Mouse (Mus musculus) embryonic facial prominence, embryonic 12.5 days (tissue): ENCODE measurements around the gene Spef2. TPM values are rescaled to one million over a fixed set of nuclear protein-coding genes. Genes with fewer than 3 reads are reported as not detected.
"Not testable (repeated sequence)": the region's sequence is repeated elsewhere in the genome, so short reads cannot be mapped to it uniquely, and the experiment has no call there.

ENCODE experiments used
- ATAC-seq: fragments of 200-750 bp; cut with Nextera tagmentation; 2 replicates; pipeline ENCODE4 v1.8.0; 2017; ENCODE audit not compliant: insufficient number of reproducible peaks, insufficient read depth, low FRiP score, low TSS enrichment
- H3K27ac ChIP-seq: fragments of 300-500 bp; sonication (generic); 2 replicates; pipeline ENCODE4 v1.5.1; 2016; ENCODE audit warnings: mild to moderate bottlenecking
- H3K27me3 ChIP-seq: fragments of 300-500 bp; sonication (generic); 2 replicates; pipeline ENCODE4 v1.6.1; 2016; ENCODE audit warnings: mild to moderate bottlenecking, moderate library complexity
- H3K36me3 ChIP-seq: fragments of 300-500 bp; sonication (generic); 2 replicates; pipeline ENCODE4 v1.6.1; 2016; ENCODE audit warnings: mild to moderate bottlenecking
- H3K4me1 ChIP-seq: fragments of 300-500 bp; sonication (generic); 2 replicates; pipeline ENCODE4 v1.6.1; 2016
- H3K4me2 ChIP-seq: fragments of 300-500 bp; sonication (generic); replicated peaks from 2 replicates; pipeline ENCODE4 v1.6.1; 2016; ENCODE audit warnings: mild to moderate bottlenecking, moderate library complexity
- H3K4me3 ChIP-seq: fragments of 300-500 bp; sonication (generic); 2 replicates; pipeline ENCODE4 v1.5.1; 2016; ENCODE audit warnings: mild to moderate bottlenecking
- H3K9ac ChIP-seq: fragments of 300-500 bp; sonication (generic); 2 replicates; pipeline ENCODE4 v1.6.1; 2016; ENCODE audit warnings: mild to moderate bottlenecking, moderate library complexity
- H3K9me3 ChIP-seq: fragments of 300-500 bp; sonication (generic); 2 replicates; pipeline ENCODE4 v1.6.1; 2016; ENCODE audit warnings: mild to moderate bottlenecking, moderate library complexity
- WGBS: fragments of 180-500 bp; shearing (Covaris S2); methylation state at CpG from one replicate; pipeline ENCODE4 v1.1.7; 2016; 5-methylcytosine and 5-hydroxymethylcytosine counted together
- polyA plus RNA-seq: library from polyadenylated mRNA; unstranded; fragments of >200 nt; fragmentation: Nextera tagmentation; extraction: Ambion mirVana; gene quantifications from 2 replicates; pipeline ENCODE4 v1.2.1, GENCODE M21; 2016

Gene Spef2
- polyA plus RNA-seq, 1 experiment from 2014 or later, result 0.58 TPM

DNA sequence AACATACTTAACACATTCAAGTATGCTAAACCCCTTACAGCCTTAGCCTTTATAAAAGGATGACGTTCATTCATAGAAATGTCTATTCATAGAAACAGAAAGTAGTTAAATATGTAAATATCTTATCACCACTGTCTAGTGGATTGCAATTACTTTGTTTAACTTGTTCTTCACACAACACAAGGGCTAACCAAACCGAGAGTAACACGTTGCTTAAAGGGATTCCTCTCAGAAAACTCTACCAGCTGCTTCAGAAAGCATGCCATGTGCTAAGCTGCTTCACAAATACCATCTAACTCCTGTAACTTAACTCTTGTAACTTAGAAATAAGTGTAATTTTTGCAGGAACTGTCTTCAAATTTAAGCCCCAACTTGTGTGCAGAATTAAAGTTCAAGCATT, 35.0 kb downstream of the Spef2 start:
- Histone ChIP-seq H3K4me2 (no peak overlapping the region), H3K4me3 (no peak overlapping the region), H3K4me1 (no peaks in the 10 kb centered on the region), H3K9ac (no peak overlapping the region), H3K27ac (no peak overlapping the region), H3K36me3 (no peaks in the 10 kb centered on the region), H3K27me3 (no peaks in the 10 kb centered on the region), H3K9me3 (no peaks in the 10 kb centered on the region)
- WGBS, result 85% methylated on average over 3 of the region's 3 CpGs
- no peak for ATAC-seq

DNA sequence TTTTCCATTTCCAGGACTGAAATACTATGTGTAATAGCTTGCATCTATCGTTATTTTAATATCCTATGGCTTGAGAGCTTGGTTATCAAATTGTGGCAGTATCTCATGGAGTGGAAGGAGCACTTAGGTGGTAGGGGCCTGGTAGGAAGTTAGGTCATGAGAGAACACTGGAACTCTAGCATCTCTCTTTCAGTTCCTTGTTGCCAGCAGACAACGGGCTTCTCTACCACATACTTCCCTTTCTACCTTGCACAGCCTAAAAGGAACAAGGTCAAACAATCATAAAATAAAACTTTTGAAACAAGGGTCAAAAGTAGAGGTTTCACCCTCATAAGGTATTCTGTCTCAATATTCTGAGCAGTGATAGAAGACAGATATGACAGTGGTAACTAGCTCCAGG, 38.3 kb downstream of the Spef2 start:
- WGBS, result 80% methylated on average over 2 of the region's 2 CpGs
- Histone ChIP-seq H3K4me2 (no peak overlapping the region), H3K4me3 (no peak overlapping the region), H3K36me3 (no peaks in the 10 kb centered on the region), H3K4me1 (no peaks in the 10 kb centered on the region), H3K27me3 (no peaks in the 10 kb centered on the region), H3K9ac (no peak overlapping the region), H3K9me3 (no peaks in the 10 kb centered on the region), H3K27ac (no peak overlapping the region)
- no peak for ATAC-seq

DNA sequence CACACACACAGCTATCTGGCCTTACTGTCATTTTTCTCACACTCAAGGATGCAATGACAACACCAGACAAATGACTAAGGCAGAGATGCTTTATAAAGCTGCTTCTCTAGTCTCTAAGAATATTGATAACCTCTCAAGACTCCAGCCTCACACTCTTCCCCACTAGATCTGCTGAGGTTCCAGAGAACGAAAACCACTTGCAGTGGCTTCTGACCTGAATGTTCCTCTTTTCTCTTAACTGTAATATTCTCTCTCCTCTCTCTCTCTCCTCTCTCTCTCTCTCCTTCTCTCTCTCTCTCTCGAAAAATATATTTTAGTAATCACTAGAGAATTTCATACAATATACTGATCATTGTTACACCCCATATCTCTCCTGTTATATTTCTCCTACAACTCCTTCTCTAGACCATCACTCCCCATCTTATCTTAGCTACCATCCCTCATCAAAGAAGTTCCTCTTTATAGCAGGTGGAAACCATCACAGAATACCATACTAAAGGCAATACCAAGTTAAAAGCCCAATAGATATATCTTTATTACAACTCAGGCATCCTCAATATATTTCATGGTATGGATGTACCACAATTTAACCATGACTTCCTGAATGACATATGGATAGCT, 42.7 kb downstream of the Spef2 start:
- Histone ChIP-seq H3K4me2 (no peak overlapping the region), H3K9me3 (no peaks in the 10 kb centered on the region), H3K36me3 (no peaks in the 10 kb centered on the region), H3K4me3 (no peak overlapping the region), H3K27ac (no peak overlapping the region), H3K4me1 (no peaks in the 10 kb centered on the region), H3K27me3 (no peaks in the 10 kb centered on the region), H3K9ac (no peak overlapping the region)
- WGBS, result 84% methylated on average over 2 of the region's 2 CpGs
- ATAC-seq, result no peak

DNA sequence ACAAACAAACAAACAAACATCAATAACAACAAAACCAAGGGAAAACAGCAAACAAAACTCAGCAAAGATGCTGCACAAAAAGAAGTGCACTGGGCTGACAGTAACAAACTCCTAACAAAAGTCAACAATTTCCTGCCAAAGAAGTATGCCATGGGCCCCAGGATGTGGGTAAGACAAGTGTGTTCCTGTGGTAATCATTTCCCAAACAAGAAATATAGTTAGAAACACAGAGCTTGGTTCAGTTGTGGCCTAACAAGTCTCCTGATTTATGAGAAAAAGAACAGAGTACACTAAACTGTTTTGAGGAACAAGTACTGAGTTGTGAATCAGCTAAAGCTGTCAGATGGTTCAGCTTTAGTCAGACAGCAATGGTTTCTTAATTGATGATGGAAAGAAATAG, 46.8 kb downstream of the Spef2 start:
- H3K27me3 ChIP-seq, result no peaks in the 10 kb centered on the region
- no peak for ATAC-seq
- H3K9me3 ChIP-seq, result no peaks in the 10 kb centered on the region

DNA sequence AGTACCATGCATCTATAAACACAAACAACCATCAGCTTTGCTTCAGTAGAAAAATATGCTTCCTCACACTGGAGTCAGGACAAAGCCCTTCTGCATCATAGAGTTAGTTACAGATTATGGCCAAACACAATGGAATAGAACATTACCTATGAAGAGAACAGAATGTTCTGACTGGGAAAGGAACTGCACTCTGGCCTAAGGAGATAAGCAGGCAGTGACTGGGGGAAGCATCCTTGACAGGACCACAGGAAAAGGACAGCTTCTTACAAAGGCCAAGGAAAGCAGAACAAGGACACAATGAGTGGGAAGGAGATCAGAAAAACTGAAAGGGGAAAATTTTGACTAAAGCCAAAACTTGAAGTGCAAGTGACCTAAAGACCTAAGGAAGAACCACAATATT, 56.9 kb downstream of the Spef2 start:
- Histone ChIP-seq H3K9ac (no peak overlapping the region), H3K4me2 (no peak overlapping the region), H3K4me1 (no peaks in the 10 kb centered on the region), H3K9me3 (no peaks in the 10 kb centered on the region), H3K27me3 (no peaks in the 10 kb centered on the region), H3K4me3 (no peak overlapping the region), H3K27ac (no peak overlapping the region), H3K36me3 (no peaks in the 10 kb centered on the region)
- ATAC-seq, result no peak

More for the DNA sequence above, 46.8 kb downstream of the Spef2 start:
- no peak overlapping the region for H3K4me2 ChIP-seq
- no peak overlapping the region for H3K4me3 ChIP-seq
- H3K27ac ChIP-seq, result no peak overlapping the region
- no peaks in the 10 kb centered on the region for H3K4me1 ChIP-seq
- no peak overlapping the region for H3K9ac ChIP-seq
- H3K36me3 ChIP-seq, result no peaks in the 10 kb centered on the region

DNA sequence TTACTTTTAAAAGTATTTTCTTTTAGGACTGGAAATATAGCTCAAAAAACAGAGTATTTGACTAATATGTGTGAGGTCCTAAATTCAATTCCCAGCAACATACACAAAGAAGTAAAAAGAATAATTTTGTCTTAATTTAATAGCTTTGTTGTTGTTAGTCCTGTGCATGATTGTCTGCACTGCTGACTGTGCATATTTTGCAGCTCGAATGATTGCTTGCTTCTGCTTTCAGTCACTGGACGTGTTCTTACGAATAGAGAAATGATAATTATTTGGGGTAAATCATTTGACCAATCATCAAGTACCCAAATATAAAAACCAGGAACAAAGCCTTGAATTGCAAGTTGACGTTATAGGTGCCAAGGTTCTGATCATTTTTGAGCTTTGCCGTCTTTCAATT, 57.8 kb downstream of the Spef2 start:
- Histone ChIP-seq H3K4me2 (no peak overlapping the region), H3K4me3 (no peak overlapping the region), H3K27me3 (no peaks in the 10 kb centered on the region), H3K36me3 (no peaks in the 10 kb centered on the region), H3K9ac (no peak overlapping the region), H3K9me3 (no peaks in the 10 kb centered on the region), H3K27ac (no peak overlapping the region), H3K4me1 (no peaks in the 10 kb centered on the region)
- 86% methylated on average over 5 of the region's 5 CpGs for WGBS
- ATAC-seq, result no peak

DNA sequence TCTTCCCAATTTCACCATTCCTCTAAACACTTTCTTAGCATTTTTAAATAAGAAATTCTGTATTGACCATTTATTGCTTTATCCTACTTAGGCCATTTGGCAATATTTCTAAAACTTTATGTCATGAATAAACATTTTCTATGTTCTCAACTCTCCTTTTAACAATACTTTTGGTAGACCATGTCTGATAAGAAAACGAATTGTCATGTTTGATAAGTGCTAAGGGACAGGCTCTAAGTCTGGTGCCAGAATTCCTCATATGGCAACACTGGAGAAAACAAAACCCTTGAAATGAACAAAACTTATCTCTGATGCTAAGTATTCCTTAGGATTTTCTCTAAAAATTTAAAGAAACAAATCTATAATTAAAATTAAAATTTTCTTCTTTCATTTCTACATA, 58.2 kb downstream of the Spef2 start:
- H3K9me3 ChIP-seq, result no peaks in the 10 kb centered on the region
- no peak overlapping the region for H3K27ac ChIP-seq
- H3K4me1 ChIP-seq, result no peaks in the 10 kb centered on the region
- 77% methylated on average over 1 of the region's 1 CpGs for WGBS
- no peaks in the 10 kb centered on the region for H3K27me3 ChIP-seq
- H3K9ac ChIP-seq, result no peak overlapping the region
- ATAC-seq, result no peak
- no peak overlapping the region for H3K4me3 ChIP-seq
- H3K36me3 ChIP-seq, result no peaks in the 10 kb centered on the region
- no peak overlapping the region for H3K4me2 ChIP-seq

DNA sequence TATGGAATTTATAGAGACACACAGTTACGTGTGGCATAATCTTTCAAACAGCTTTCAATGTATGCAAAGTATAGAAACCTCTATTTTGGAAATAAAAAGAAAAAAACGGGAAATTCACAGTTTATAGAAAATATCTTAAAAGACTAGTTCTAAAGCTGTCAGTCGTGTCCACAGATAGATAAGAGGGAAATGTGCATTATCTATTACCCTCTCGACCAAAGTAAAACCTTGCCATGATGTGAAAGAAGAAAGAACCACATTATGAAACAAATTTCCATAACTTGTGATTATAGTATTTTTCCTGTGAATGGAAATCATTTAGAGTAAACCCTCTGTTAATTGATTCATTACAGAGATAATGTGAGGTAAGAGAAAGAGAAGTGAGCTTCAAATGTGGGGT, 65.2 kb downstream of the Spef2 start:
- WGBS, result 76% methylated on average over 4 of the region's 4 CpGs
- H3K27me3 ChIP-seq, result no peaks in the 10 kb centered on the region
- no peaks in the 10 kb centered on the region for H3K36me3 ChIP-seq
- no peaks in the 10 kb centered on the region for H3K9me3 ChIP-seq
- no peak overlapping the region for H3K4me2 ChIP-seq
- ATAC-seq, result no peak
- H3K27ac ChIP-seq, result no peak overlapping the region
- H3K4me1 ChIP-seq, result no peaks in the 10 kb centered on the region
- H3K4me3 ChIP-seq, result no peak overlapping the region
- no peak overlapping the region for H3K9ac ChIP-seq

DNA sequence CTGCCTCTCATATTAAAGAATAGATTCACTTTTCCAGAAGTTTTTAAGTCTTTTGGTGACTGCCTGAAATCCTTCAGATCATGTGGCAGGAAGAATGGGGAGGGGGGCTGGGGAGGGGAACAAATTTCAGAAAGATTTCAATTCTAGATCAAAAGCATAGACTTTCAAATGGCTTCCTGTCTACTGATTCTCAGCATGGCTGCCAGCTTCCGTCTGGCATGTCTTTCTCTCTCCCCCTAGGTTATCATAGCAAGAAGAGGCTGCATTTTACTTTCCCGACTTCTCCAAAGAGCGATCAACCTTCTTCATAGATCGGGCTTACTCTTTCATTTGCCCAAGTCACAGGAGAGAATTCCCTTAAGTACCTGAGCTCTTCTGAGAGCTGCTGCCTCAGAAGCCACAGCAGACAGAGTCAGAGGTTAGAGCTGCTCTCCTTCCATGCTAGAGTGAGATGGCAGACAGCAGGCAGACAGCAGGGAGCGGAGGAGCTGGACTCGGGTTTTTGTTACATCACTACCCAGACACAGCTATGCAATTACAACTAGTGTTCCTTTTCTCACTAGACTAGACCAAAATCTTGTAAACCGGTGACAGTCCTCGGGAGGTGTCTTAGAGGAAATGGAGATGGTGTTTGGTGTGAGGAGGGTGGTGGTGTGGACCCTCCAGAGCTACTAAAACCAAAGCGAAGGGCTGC, 71.2 kb downstream of the Spef2 start:
- H3K27me3 ChIP-seq, result no peaks in the 10 kb centered on the region
- ATAC-seq, result no peak
- no peaks in the 10 kb centered on the region for H3K36me3 ChIP-seq
- 65% methylated on average over 9 of the region's 9 CpGs for WGBS
- H3K9me3 ChIP-seq, result no peaks in the 10 kb centered on the region
- H3K4me1 ChIP-seq, result no peaks in the 10 kb centered on the region
- H3K4me3 ChIP-seq, result no peak overlapping the region
- no peak overlapping the region for H3K4me2 ChIP-seq
- no peak overlapping the region for H3K27ac ChIP-seq
- no peak overlapping the region for H3K9ac ChIP-seq

DNA sequence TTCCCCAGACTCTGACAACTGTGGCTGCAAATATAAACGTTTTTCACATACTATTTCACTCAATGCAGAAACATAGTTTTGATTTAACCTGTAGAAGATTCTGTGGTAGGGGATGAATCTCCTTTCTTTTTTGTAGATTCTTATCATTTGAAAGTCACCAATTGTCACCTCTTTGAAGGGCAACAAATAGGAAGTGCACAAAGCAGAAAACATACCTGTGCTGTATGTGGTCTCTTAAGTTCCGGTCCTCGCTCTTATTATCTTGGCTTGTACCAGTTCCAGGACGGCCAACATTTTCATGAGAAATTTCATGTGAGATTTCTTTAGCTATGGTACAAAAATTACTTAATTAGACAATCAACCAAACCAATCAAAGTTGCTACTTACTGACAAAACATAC, 80.1 kb downstream of the Spef2 start:
- H3K27me3 ChIP-seq, result no peaks in the 10 kb centered on the region
- 90% methylated on average over 4 of the region's 4 CpGs for WGBS
- no peak overlapping the region for H3K4me2 ChIP-seq
- H3K36me3 ChIP-seq, result no peaks in the 10 kb centered on the region
- no peak overlapping the region for H3K27ac ChIP-seq
- H3K9ac ChIP-seq, result no peak overlapping the region
- H3K9me3 ChIP-seq, result no peaks in the 10 kb centered on the region
- no peak overlapping the region for H3K4me3 ChIP-seq
- no peaks in the 10 kb centered on the region for H3K4me1 ChIP-seq
- ATAC-seq, result no peak

DNA sequence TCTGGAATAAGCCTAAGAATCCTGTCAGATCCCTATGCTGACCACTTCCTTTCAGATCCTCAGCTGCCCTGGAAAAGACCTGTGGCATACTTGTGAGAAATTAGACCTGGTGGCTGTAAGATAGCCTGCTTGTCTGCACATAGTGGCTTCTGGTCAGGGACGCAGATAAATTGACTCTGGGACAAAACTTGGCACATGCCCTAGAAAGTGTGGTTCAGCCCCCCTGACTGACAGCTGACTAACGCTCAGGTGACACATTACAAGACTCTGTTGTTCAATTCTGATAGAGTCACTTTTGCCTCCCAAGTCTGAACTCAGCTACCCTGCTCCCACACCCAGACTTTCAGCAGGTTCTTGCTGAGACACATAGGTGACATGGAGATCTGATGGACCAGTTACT, 83.7 kb downstream of the Spef2 start:
- not testable (repeated sequence) for ATAC-seq, H3K27ac ChIP-seq, H3K36me3 ChIP-seq, H3K4me2 ChIP-seq, H3K4me1 ChIP-seq, H3K27me3 ChIP-seq, H3K9me3 ChIP-seq, H3K9ac ChIP-seq, H3K4me3 ChIP-seq
- WGBS, result 92% methylated on average over 2 of the region's 2 CpGs

DNA sequence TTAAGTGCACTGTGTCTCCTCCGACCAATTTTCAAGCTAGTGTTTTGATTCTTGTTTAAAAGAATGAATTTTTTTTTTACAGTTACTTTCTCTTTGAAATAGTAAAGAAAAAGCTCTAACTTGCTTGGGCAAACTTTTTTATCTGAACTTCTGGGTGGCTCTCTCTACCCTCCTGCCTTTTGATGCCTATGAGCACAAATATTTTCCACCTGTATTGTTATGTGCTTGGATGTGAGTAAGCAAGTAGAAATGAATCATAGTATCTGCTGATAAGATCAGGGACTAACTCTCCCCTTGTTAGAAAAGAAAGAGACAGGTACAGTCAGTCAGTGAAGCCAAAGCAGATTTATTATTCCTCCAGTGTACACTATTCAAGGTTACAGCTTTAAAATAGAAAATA, 87.5 kb downstream of the Spef2 start:
- Histone ChIP-seq H3K9me3 (no peaks in the 10 kb centered on the region), H3K4me2 (no peak overlapping the region), H3K9ac (no peak overlapping the region), H3K27ac (no peak overlapping the region), H3K4me1 (no peaks in the 10 kb centered on the region), H3K4me3 (no peak overlapping the region), H3K27me3 (no peaks in the 10 kb centered on the region), H3K36me3 (no peaks in the 10 kb centered on the region)
- no peak for ATAC-seq
- WGBS, result 83% methylated on average over 1 of the region's 1 CpGs
